Mouse (Mus musculus) lung, adult 2 months (tissue): ENCODE results near the gene 1810010D01Rik. TPM values are rescaled to one million over a fixed set of nuclear protein-coding genes. Genes with fewer than 3 reads are reported as not detected.

Source experiments
- DNase-seq: peaks from one replicate; pipeline ENCODE4 v3.0.0; 2022
- H3K4me1 ChIP-seq: fragments of 200-500 bp; 2 replicates; pipeline ENCODE4 v1.6.1; 2011; ENCODE audit warnings: low read length; ENCODE audit not compliant: control insufficient read depth, insufficient read depth
- H3K4me3 ChIP-seq: fragments of 200-500 bp; replicated peaks from 2 replicates; pipeline ENCODE3; 2011; ENCODE audit warnings: low read depth, mild to moderate bottlenecking, control low read depth, low read length; ENCODE audit errors: extremely low read depth
- CTCF ChIP-seq: fragments of 200-500 bp; IDR thresholded peaks from 2 replicates; pipeline ENCODE4 v1.5.1; 2011; ENCODE audit warnings: mild to moderate bottlenecking, low read length, control low read depth; ENCODE audit not compliant: insufficient read depth
- POLR2A ChIP-seq: fragments of 200-500 bp; IDR thresholded peaks from 2 replicates; pipeline ENCODE4 v1.6.1; 2011; ENCODE audit warnings: low read depth, mild to moderate bottlenecking, control low read depth, low read length, borderline replicate concordance; ENCODE audit errors: extremely low read depth
- WGBS: fragments of 180-500 bp; shearing (Covaris S2); methylation state at CpG from one replicate; pipeline ENCODE4 v1.1.7; 2018; 5-methylcytosine and 5-hydroxymethylcytosine counted together
- polyA plus RNA-seq: library from polyadenylated mRNA; depleted of rRNA; stranded (reverse); fragments of >200 nt; gene quantifications from 2 replicates; pipeline ENCODE4 v1.2.3, GENCODE M21; 2012

Gene 1810010D01Rik
- polyA plus RNA-seq, 1 experiment, result 5.6 TPM

DNA sequence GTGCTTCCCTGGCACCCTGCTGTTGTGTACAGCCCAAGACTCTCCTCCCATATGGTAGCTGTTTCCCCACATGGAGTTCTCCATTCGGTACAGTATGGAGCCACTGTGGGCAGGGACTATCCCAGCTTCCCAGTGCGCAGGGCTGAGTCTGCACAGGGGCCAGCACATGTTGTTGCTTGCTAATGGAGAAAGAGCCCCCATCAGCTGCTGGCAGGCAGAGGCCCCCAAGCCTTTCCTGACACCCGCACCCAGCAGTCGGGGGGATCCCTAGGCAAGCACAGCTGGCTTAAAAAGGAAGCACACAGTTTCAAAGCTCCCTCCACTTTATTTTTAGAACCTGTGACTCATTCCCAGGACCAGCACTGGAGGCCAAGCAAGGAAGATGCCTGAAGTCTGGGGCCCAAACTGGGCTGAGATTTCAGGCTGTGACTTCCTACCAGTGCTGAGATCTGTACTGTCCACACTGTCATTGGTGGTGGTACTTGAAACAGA, 9.7 kb downstream of the 1810010D01Rik start:
- 32% methylated on average over 4 of the region's 4 CpGs for WGBS
- Histone ChIP-seq H3K4me1 (peaks cover 7% of the 10 kb centered on the region; the same call in 1 of the 2 replicates), H3K4me3 (no peak overlapping the region)
- no peak for DNase-seq
- no peak for TF ChIP-seq CTCF
- TF ChIP-seq POLR2A, result no peak

- WGBS, result 67% methylated on average over 3 of the region's 3 CpGs
Measured at GRCm38 (mm10) chr7:145197711-145198110, 10.2 kb downstream of the 1810010D01Rik start.

GRCm38 (mm10) chr7:145197042-145197441, 10.9 kb downstream of the 1810010D01Rik start:
- DNase-seq, result no peak
- Histone ChIP-seq H3K4me1 (peaks cover 7% of the 10 kb centered on the region; the same call in 1 of the 2 replicates), H3K4me3 (no peak overlapping the region)
- WGBS, result 69% methylated on average over 3 of the region's 3 CpGs
- TF ChIP-seq CTCF, result no peak

More at GRCm38 (mm10) chr7:145197711-145198110, 10.2 kb downstream of the 1810010D01Rik start:
- no peak overlapping the region for H3K4me3 ChIP-seq
- H3K4me1 ChIP-seq, result peaks cover 7% of the 10 kb centered on the region; the same call in 1 of the 2 replicates
- TF ChIP-seq CTCF, result no peak
- no peak for TF ChIP-seq POLR2A
- DNase-seq, result no peak

DNA sequence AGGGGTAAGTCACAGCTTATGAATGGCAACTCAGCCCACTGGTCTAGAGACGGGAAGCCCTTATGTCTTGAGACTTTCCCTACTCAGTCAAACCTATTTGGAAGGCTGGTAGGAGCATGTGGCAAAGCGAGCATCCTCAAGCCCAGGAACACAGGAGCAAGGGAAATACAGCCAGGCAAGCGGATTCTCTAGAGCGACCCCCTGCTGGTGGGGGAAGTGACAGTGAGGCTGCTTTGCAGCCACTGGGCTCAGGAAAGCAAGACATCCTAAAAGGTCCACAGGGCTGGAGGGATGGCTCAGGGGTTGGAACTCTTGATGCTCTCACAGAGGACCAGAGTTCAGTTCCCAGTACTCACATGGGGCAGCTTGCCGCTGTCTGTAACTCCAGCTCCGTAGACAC, 11.6 kb downstream of the 1810010D01Rik start:
- DNase-seq, result no peak
- no peak for TF ChIP-seq POLR2A
- no peak for TF ChIP-seq CTCF
- Histone ChIP-seq H3K4me3 (no peak overlapping the region), H3K4me1 (peaks cover 7% of the 10 kb centered on the region; the same call in 1 of the 2 replicates)
- 93% methylated on average over 6 of the region's 6 CpGs for WGBS

DNA sequence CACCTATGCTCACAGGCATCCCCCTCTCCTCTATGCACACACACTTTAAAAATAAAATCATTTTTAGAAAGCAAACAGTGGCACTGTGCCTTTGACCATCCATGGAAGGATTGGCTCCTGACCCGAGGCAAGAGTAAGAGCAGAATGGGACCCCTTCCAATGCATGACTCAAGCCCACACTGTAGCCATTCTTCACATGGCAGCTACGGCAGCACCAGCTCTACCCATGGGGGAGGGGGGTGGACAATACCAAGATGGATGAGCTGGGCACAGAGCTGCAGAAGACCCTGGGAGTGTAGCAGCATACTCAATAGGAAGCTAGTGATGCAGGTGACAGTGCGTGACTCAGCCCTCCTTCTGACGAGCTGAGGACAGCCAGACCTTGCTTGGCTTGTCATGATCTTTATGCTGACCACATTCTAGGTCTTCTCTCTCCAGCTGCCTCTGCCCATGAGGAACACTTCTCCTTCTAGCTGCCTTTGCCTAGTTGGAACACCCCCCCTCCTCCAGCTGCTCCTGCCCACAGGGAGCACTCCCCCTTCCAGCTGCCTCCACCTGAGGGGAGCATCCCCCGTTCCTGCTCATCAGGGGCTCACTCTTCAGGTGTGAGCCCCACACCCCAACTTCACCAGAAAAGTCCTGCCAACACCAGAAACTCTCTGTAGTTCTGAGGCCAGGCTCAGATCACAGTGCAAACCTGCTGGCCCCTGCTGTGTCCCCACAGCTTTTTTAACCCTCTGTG, 12.6 kb downstream of the 1810010D01Rik start:
- WGBS, result 50% methylated on average over 5 of the region's 5 CpGs
- H3K4me3 ChIP-seq, result no peak overlapping the region
- TF ChIP-seq POLR2A, result no peak
- no peak for TF ChIP-seq CTCF
- no peak for DNase-seq
- H3K4me1 ChIP-seq, result peaks cover 7% of the 10 kb centered on the region; the same call in 1 of the 2 replicates

DNA sequence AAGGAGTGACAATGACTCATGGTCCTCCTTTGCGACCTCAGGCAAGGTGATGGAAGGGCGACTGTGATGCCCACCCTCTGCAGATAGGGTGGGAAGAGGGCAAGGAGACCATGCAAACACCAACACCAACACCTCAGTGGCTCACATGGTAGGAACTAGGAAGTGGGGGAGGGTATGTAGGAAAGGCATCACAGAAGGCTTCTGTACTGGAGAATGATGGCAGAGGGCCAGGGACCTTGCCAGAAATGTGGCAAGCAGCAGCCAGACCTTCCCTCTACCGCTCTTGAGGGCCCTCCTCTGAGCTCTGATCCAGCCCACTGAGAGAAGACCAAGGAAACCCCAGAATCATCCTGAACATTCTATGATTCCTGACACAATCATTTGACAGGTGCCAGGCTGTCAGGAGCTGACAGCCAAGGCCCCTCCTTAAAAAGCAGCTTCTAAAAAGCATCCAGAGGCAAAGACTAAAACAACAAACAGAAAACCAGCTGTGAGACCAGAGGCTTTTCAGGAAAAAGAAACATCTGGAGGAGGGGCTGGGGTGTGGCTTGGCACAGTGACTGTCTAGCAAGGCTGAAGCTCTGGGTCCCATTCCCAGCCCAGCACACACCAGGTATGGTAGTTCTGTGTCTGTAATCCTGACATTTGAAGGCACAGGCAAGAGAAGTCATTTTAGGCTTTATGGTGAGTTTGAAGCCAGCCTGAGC, 13.3 kb downstream of the 1810010D01Rik start:
- no peak for TF ChIP-seq CTCF
- no peak for TF ChIP-seq POLR2A

DNA sequence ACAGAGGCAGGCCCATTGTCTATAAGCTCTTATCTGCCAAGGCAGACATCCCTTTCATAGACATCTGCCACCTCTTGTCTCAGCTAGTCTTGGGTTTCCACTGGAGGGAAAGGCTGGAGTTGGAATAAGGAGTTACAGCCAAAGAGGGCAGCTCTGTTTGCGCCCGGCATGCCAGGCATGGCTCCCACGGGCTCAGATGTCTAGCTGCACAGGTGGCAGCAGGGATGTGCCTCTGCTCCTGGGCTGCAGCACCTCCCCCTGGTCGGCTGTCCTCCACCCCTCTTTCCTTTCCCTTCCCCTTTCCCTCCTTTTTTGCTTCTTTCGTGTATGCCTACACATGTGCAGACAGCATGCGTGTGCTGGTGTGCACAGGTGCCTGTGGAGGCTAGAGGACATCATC, 15.1 kb downstream of the 1810010D01Rik start:
- no peak for TF ChIP-seq CTCF
- no peak for TF ChIP-seq POLR2A
- 73% methylated on average over 6 of the region's 6 CpGs for WGBS
- H3K4me3 ChIP-seq, result no peak overlapping the region
- DNase-seq, result no peak
- H3K4me1 ChIP-seq, result peaks cover 7% of the 10 kb centered on the region; the same call in 1 of the 2 replicates

More for the DNA sequence above, 13.3 kb downstream of the 1810010D01Rik start:
- 32% methylated on average over 3 of the region's 3 CpGs for WGBS
- peaks cover 7% of the 10 kb centered on the region; the same call in 1 of the 2 replicates for H3K4me1 ChIP-seq
- H3K4me3 ChIP-seq, result no peak overlapping the region
- no peak for DNase-seq

- no peak overlapping the region for H3K4me3 ChIP-seq
- TF ChIP-seq CTCF (no peak), POLR2A (no peak)
- H3K4me1 ChIP-seq, result peaks cover 7% of the 10 kb centered on the region; the same call in 1 of the 2 replicates
- DNase-seq, result no peak
Measured at GRCm38 (mm10) chr7:145190520-145190919, 17.4 kb downstream of the 1810010D01Rik start.

DNA sequence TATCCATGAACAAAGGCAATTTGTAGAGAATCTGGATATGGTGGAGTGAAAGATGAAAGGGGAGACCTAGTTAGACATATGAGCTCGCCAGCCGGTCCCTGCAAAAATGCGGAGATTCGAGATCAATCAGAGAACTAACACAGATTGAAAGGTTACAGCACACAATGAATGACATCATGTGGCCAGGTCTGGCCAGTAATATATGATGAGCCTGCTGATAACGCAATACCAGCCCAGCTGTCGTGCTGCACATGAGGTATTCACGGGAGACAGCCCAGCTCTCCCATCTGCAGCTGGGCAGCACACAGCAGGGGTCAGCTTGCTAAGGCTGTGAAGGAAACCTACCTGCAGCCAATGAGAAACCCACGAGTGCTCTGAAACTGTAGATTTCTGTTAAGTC, 18.6 kb downstream of the 1810010D01Rik start:
- no peak for DNase-seq
- 76% methylated on average over 8 of the region's 8 CpGs for WGBS
- H3K4me1 ChIP-seq, result peaks cover 1% of the 10 kb centered on the region; the same call in 1 of the 2 replicates
- TF ChIP-seq POLR2A, result no peak
- TF ChIP-seq CTCF, result no peak
- H3K4me3 ChIP-seq, result no peak overlapping the region
